ENCODE assay signal across 14 mouse cellular contexts in genomic region chr8:93814266-93814665, GRCm38 (mm10). TPM values are rescaled to one million over a fixed set of nuclear protein-coding genes. Genes with fewer than 3 reads are reported as not detected.
DNase-seq lines count a peak whose midpoint lies in the region; ATAC-seq and TF ChIP-seq lines count a peak whose summit lies in the region.
"Had no signal": no experiment of that assay in that cellular context is flagged by ENCODE, and none has a peak within 500 bp of the region (broad histone marks: within the 10 kb centered on the region; RNA-seq: fewer than 3 reads in every experiment).

No protein-coding gene starts in this region.

- ATAC-seq in hindbrain, embryonic 15.5 days (ENCODE audit: low FRiP score, low read depth), result no peak
- no peak for ATAC-seq in neural tube, embryonic 13.5 days (ENCODE audit: low read depth)
- ATAC-seq: intestine, embryonic 16.5 days had no signal

- intact Hi-C loops in left cerebral cortex, adult 2 months (cut with DNase I), result loop anchor here (5.0 to 10.0 kb wide), 2 partner anchors 222 to 391 kb away; no protein-coding TSS in a partner anchor
- intact Hi-C loops in gastrocnemius, adult 2 months (cut with DNase I), result loop anchor here (5.0 kb wide), 2 partner anchors 118 to 152 kb away; no protein-coding TSS in a partner anchor

- H3K9me3 ChIP-seq in hindbrain, embryonic 15.5 days, result no peaks in the 10 kb centered on the region
- H3K9me3 ChIP-seq in neural tube, embryonic 13.5 days, result no peaks in the 10 kb centered on the region
- H3K9me3 ChIP-seq: heart, embryonic 15.5 days had no signal

- H3K4me1 ChIP-seq in hindbrain, embryonic 15.5 days (replicated peaks), result peaks cover 43% of the 10 kb centered on the region
- H3K4me1 ChIP-seq in neural tube, embryonic 13.5 days (replicated peaks), result peaks cover 55% of the 10 kb centered on the region

- WGBS in hindbrain, embryonic 15.5 days, result 42% methylated on average over 6 of the region's 6 CpGs
- WGBS in neural tube, embryonic 13.5 days, result 49% methylated on average over 6 of the region's 6 CpGs

- H3K36me3 ChIP-seq in hindbrain, embryonic 15.5 days, result peaks cover 16% of the 10 kb centered on the region
- H3K36me3 ChIP-seq in neural tube, embryonic 13.5 days, result peaks cover 24% of the 10 kb centered on the region
- H3K36me3 ChIP-seq: heart, embryonic 15.5 days had no signal

- peak overlapping the region; percentile 79 for H3K4me2 ChIP-seq in hindbrain, embryonic 15.5 days
- H3K4me2 ChIP-seq in neural tube, embryonic 13.5 days, result peak overlapping the region; percentile 88

- H3K27me3 ChIP-seq in hindbrain, embryonic 15.5 days, result no peaks in the 10 kb centered on the region
- no peaks in the 10 kb centered on the region; the same call in 1 of the 2 replicates for H3K27me3 ChIP-seq in neural tube, embryonic 13.5 days

- peak overlapping the region; percentile 83 for H3K4me3 ChIP-seq in left cerebral cortex, adult 2 months
- peak overlapping the region; percentile 86 for H3K4me3 ChIP-seq in hindbrain, embryonic 15.5 days
- peak overlapping the region; percentile 81 for H3K4me3 ChIP-seq in neural tube, embryonic 13.5 days
- H3K4me3 ChIP-seq in gastrocnemius, adult 2 months, result no peak overlapping the region
- H3K4me3 ChIP-seq: erythroblast, embryonic 14.5 days had no signal

- H3K9ac ChIP-seq in hindbrain, embryonic 15.5 days, result peak overlapping the region; percentile 95
- H3K9ac ChIP-seq in neural tube, embryonic 13.5 days, result peak overlapping the region; percentile 95
- H3K9ac ChIP-seq: heart, embryonic 15.5 days; lung, embryonic 14.5 days had no signal

- no peak for TF ChIP-seq CTCF in left cerebral cortex, adult 2 months (IDR thresholded peaks at IDR 0.05)
- TF ChIP-seq CTCF in gastrocnemius, adult 2 months (IDR thresholded peaks at IDR 0.05), result no peak

- DNase-seq in left cerebral cortex, adult 2 months (ENCODE audit: extremely low spot score in 1 of 2, low spot score in 2 of 2), result peak in 1 of 2 experiments; percentile 19
- DNase-seq in left cerebral cortex, adult 9 months (ENCODE audit: low spot score in 2 of 2), result no peak
- DNase-seq in cerebellum, adult 9-10 months, result peak; percentile 78
- no peak for DNase-seq in gastrocnemius, adult 18-20 months (ENCODE audit: low spot score)
- DNase-seq in gastrocnemius, adult 2 months, result no peak
- DNase-seq: gastrocnemius, postnatal 10 days; lung, embryonic 14.5 days; thymus, adult 18-20 months had no signal

- H3K27ac ChIP-seq in left cerebral cortex, adult 2 months, result peak overlapping the region; percentile 97
- peak overlapping the region; percentile 99 for H3K27ac ChIP-seq in hindbrain, embryonic 15.5 days (replicated peaks)
- 0 out of 2 replicates have a peak overlapping the region, but pooled peaks have one; percentile 49 for H3K27ac ChIP-seq in neural tube, embryonic 13.5 days (replicated peaks)
- no peak overlapping the region for H3K27ac ChIP-seq in gastrocnemius, adult 2 months
- H3K27ac ChIP-seq: heart, embryonic 15.5 days had no signal

RNA-seq across cellular contexts. Expression of gene Gnao1, which starts 4.5 kb away (rescaled TPM):
- total RNA-seq in left cerebral cortex, adult 2 months (2021), result 100 to 1,000 TPM; 679 to 734 TPM
- 225 and 267 TPM in 2 replicates for polyA plus RNA-seq in hindbrain, embryonic 15.5 days (2015; fragmentation: Nextera tagmentation; extraction: Ambion mirVana)
- 160 and 173 TPM in 2 replicates for polyA plus RNA-seq in neural tube, embryonic 13.5 days (2015; fragmentation: Nextera tagmentation; extraction: Ambion mirVana)
- 1 to 10 TPM; 5.3 to 6.8 TPM for total RNA-seq in gastrocnemius, adult 18-20 months (2021)
- total RNA-seq in gastrocnemius, adult 2 months (2021), result 1 to 10 TPM; 7.5 to 7.7 TPM
- total RNA-seq: common myeloid progenitor, adult 5-6 weeks had no signal

Comparison
In these comparisons a context has a peak if more than half of its experiments do, and no peak if none do; other contexts are left out.
1. RNA of gene Gnao1, which starts 4.5 kb away (total RNA-seq): 679 to 734 TPM in left cerebral cortex, adult 2 months; 7.5 to 7.7 TPM in gastrocnemius, adult 2 months and 5.3 to 6.8 TPM in gastrocnemius, adult 18-20 months; every median in the first group is over 10 times any median in the second.